Mouse (Mus musculus): ENCODE results near the gene Prtg. TPM values are rescaled to one million over a fixed set of nuclear protein-coding genes. Genes with fewer than 3 reads are reported as not detected.

Gene Prtg
- polyA plus RNA-seq (2014; fragmentation: Nextera tagmentation; extraction: Ambion mirVana), result 0.84 and 1.1 TPM in 2 replicates

- Histone ChIP-seq H3K4me1 (replicated peaks; ENCODE audit: control insufficient read depth, insufficient read depth, low read length) (peaks cover 19% of the 10 kb centered on the region), H3K27ac (ENCODE audit: low read depth) (peak within 1 kb of the TSS; percentile 79), H3K9me3 (ENCODE audit: control insufficient read depth, low read length) (no peaks in the 10 kb centered on the region), H3K4me2 (ENCODE audit: low read length) (peak within 1 kb of the TSS; percentile 97), H3K27me3 (replicated peaks; ENCODE audit: control insufficient read depth, insufficient read depth, low read length) (no peaks in the 10 kb centered on the region), H3K36me3 (ENCODE audit: control insufficient read depth, insufficient read depth, low read length) (no peaks in the 10 kb centered on the region), H3K4me3 (ENCODE audit: low read depth, low read length) (peak within 1 kb of the TSS; percentile 63), H3K9ac (ENCODE audit: low read length) (peak within 1 kb of the TSS; percentile 71)
- under 1% methylated on average over 49 of the region's 57 CpGs for WGBS
- ATAC-seq (replicated peaks; ENCODE audit: low FRiP score, low TSS enrichment, low read depth) (peak; percentile 73), DNase-seq (ENCODE audit: low spot score) (peak; percentile 74)
These were observed at the start of gene Prtg for GRCm38 (mm10) chr9:72806731-72807419. Gene Prtg, plus strand, starts transcription at chr9:72806874.

- WGBS, result 90% methylated on average over 5 of the region's 5 CpGs
- no peak overlapping the region for H3K9ac ChIP-seq (ENCODE audit: low read length)
These were observed 49.5 kb upstream of the Prtg start for GRCm38 (mm10) chr9:72757143-72757542.

GRCm38 (mm10) chr9:72758705-72759131 is 48.0 kb upstream of the Prtg start:
- Histone ChIP-seq H3K9me3 (ENCODE audit: control insufficient read depth, low read length) (no peaks in the 10 kb centered on the region), H3K9ac (ENCODE audit: low read length) (no peak overlapping the region), H3K36me3 (ENCODE audit: control insufficient read depth, insufficient read depth, low read length) (no peaks in the 10 kb centered on the region), H3K4me2 (ENCODE audit: low read length) (no peak overlapping the region), H3K4me3 (ENCODE audit: low read depth, low read length) (no peak overlapping the region), H3K27me3 (replicated peaks; ENCODE audit: control insufficient read depth, insufficient read depth, low read length) (no peaks in the 10 kb centered on the region), H3K4me1 (replicated peaks; ENCODE audit: control insufficient read depth, insufficient read depth, low read length) (peaks cover 16% of the 10 kb centered on the region), H3K27ac (ENCODE audit: low read depth) (no peak overlapping the region)
- no peak for DNase-seq (ENCODE audit: low spot score)
- WGBS, result 20% methylated on average over 8 of the region's 8 CpGs
- ATAC-seq (replicated peaks; ENCODE audit: low FRiP score, low TSS enrichment, low read depth), result no peak

More at GRCm38 (mm10) chr9:72757143-72757542, 49.5 kb upstream of the Prtg start:
- DNase-seq (ENCODE audit: low spot score), result no peak
- Histone ChIP-seq H3K4me2 (ENCODE audit: low read length) (no peak overlapping the region), H3K27me3 (replicated peaks; ENCODE audit: control insufficient read depth, insufficient read depth, low read length) (no peaks in the 10 kb centered on the region), H3K4me3 (ENCODE audit: low read depth, low read length) (no peak overlapping the region), H3K4me1 (replicated peaks; ENCODE audit: control insufficient read depth, insufficient read depth, low read length) (peaks cover 5% of the 10 kb centered on the region; the same call in 1 of the 2 replicates), H3K27ac (ENCODE audit: low read depth) (no peak overlapping the region), H3K36me3 (ENCODE audit: control insufficient read depth, insufficient read depth, low read length) (no peaks in the 10 kb centered on the region), H3K9me3 (ENCODE audit: control insufficient read depth, low read length) (no peaks in the 10 kb centered on the region)
- no peak for ATAC-seq (replicated peaks; ENCODE audit: low FRiP score, low TSS enrichment, low read depth)

GRCm38 (mm10) chr9:72763050-72763718 is 43.5 kb upstream of the Prtg start:
- Histone ChIP-seq H3K4me3 (ENCODE audit: low read depth, low read length) (no peak overlapping the region), H3K4me2 (ENCODE audit: low read length) (no peak overlapping the region), H3K9me3 (ENCODE audit: control insufficient read depth, low read length) (no peaks in the 10 kb centered on the region), H3K27ac (ENCODE audit: low read depth) (peak overlapping the region; percentile 43; the same call in 1 of the 2 replicates), H3K36me3 (ENCODE audit: control insufficient read depth, insufficient read depth, low read length) (no peaks in the 10 kb centered on the region), H3K27me3 (replicated peaks; ENCODE audit: control insufficient read depth, insufficient read depth, low read length) (no peaks in the 10 kb centered on the region), H3K4me1 (replicated peaks; ENCODE audit: control insufficient read depth, insufficient read depth, low read length) (peaks cover 23% of the 10 kb centered on the region), H3K9ac (ENCODE audit: low read length) (no peak overlapping the region)
- WGBS, result 5% methylated on average over 3 of the region's 3 CpGs
- ATAC-seq (replicated peaks; ENCODE audit: low FRiP score, low TSS enrichment, low read depth), result 0 out of 2 replicates have a peak, but pooled peaks have one; percentile 45
- DNase-seq (ENCODE audit: low spot score), result peak; percentile 72

GRCm38 (mm10) chr9:72766789-72767349 is 39.8 kb upstream of the Prtg start:
- H3K4me1 ChIP-seq (replicated peaks; ENCODE audit: control insufficient read depth, insufficient read depth, low read length), result peaks cover 18% of the 10 kb centered on the region
- peak overlapping the region; percentile 25 for H3K4me3 ChIP-seq (ENCODE audit: low read depth, low read length)
- WGBS, result 1% methylated on average over 17 of the region's 17 CpGs

GRCm38 (mm10) chr9:72775022-72775421 is 31.7 kb upstream of the Prtg start:
- H3K4me3 ChIP-seq (ENCODE audit: low read depth, low read length), result no peak overlapping the region
- ATAC-seq (replicated peaks; ENCODE audit: low FRiP score, low TSS enrichment, low read depth), result no peak
- H3K4me2 ChIP-seq (ENCODE audit: low read length), result no peak overlapping the region
- WGBS, result 73% methylated on average over 3 of the region's 4 CpGs
- H3K27ac ChIP-seq (ENCODE audit: low read depth), result no peak overlapping the region
- peaks cover 11% of the 10 kb centered on the region; the same call in 1 of the 2 replicates for H3K4me1 ChIP-seq (replicated peaks; ENCODE audit: control insufficient read depth, insufficient read depth, low read length)
- DNase-seq (ENCODE audit: low spot score), result no peak
- H3K9ac ChIP-seq (ENCODE audit: low read length), result no peak overlapping the region
- no peaks in the 10 kb centered on the region for H3K36me3 ChIP-seq (ENCODE audit: control insufficient read depth, insufficient read depth, low read length)
- no peaks in the 10 kb centered on the region for H3K27me3 ChIP-seq (replicated peaks; ENCODE audit: control insufficient read depth, insufficient read depth, low read length)
- H3K9me3 ChIP-seq (ENCODE audit: control insufficient read depth, low read length), result no peaks in the 10 kb centered on the region

More at GRCm38 (mm10) chr9:72766789-72767349, 39.8 kb upstream of the Prtg start:
- DNase-seq (ENCODE audit: low spot score), result peak; percentile 98
- no peak overlapping the region for H3K27ac ChIP-seq (ENCODE audit: low read depth)
- no peaks in the 10 kb centered on the region for H3K9me3 ChIP-seq (ENCODE audit: control insufficient read depth, low read length)
- peak overlapping the region; percentile 56 for H3K4me2 ChIP-seq (ENCODE audit: low read length)
- H3K27me3 ChIP-seq (replicated peaks; ENCODE audit: control insufficient read depth, insufficient read depth, low read length), result no peaks in the 10 kb centered on the region
- no peaks in the 10 kb centered on the region for H3K36me3 ChIP-seq (ENCODE audit: control insufficient read depth, insufficient read depth, low read length)
- H3K9ac ChIP-seq (ENCODE audit: low read length), result peak overlapping the region; percentile 25; the same call in 1 of the 2 replicates
- peak; percentile 57 for ATAC-seq (replicated peaks; ENCODE audit: low FRiP score, low TSS enrichment, low read depth)

GRCm38 (mm10) chr9:72779004-72779403 is 27.7 kb upstream of the Prtg start:
- WGBS, result 21% methylated on average over 11 of the region's 11 CpGs
- Histone ChIP-seq H3K9ac (ENCODE audit: low read length) (no peak overlapping the region), H3K9me3 (ENCODE audit: control insufficient read depth, low read length) (no peaks in the 10 kb centered on the region), H3K27me3 (replicated peaks; ENCODE audit: control insufficient read depth, insufficient read depth, low read length) (no peaks in the 10 kb centered on the region), H3K4me2 (ENCODE audit: low read length) (peak overlapping the region; percentile 23; the same call in 1 of the 2 replicates), H3K27ac (ENCODE audit: low read depth) (peak overlapping the region; percentile 29; the same call in 1 of the 2 replicates), H3K4me3 (ENCODE audit: low read depth, low read length) (no peak overlapping the region), H3K36me3 (ENCODE audit: control insufficient read depth, insufficient read depth, low read length) (no peaks in the 10 kb centered on the region), H3K4me1 (replicated peaks; ENCODE audit: control insufficient read depth, insufficient read depth, low read length) (peaks cover 32% of the 10 kb centered on the region)
- DNase-seq (ENCODE audit: low spot score) (peak; percentile 59), ATAC-seq (replicated peaks; ENCODE audit: low FRiP score, low TSS enrichment, low read depth) (peak; percentile 36)

- no peaks in the 10 kb centered on the region for H3K9me3 ChIP-seq (ENCODE audit: control insufficient read depth, low read length)
- DNase-seq (ENCODE audit: low spot score) (no peak), ATAC-seq (replicated peaks; ENCODE audit: low FRiP score, low TSS enrichment, low read depth) (0 out of 2 replicates have a peak, but pooled peaks have one; percentile 13)
- H3K27ac ChIP-seq (ENCODE audit: low read depth), result peak overlapping the region; percentile 82
- no peak overlapping the region for H3K9ac ChIP-seq (ENCODE audit: low read length)
- H3K4me3 ChIP-seq (ENCODE audit: low read depth, low read length), result no peak overlapping the region
- no peaks in the 10 kb centered on the region for H3K27me3 ChIP-seq (replicated peaks; ENCODE audit: control insufficient read depth, insufficient read depth, low read length)
- H3K4me2 ChIP-seq (ENCODE audit: low read length), result peak overlapping the region; percentile 28; the same call in 1 of the 2 replicates
- 8% methylated on average over 4 of the region's 4 CpGs for WGBS
- H3K4me1 ChIP-seq (replicated peaks; ENCODE audit: control insufficient read depth, insufficient read depth, low read length), result peaks cover 32% of the 10 kb centered on the region
- H3K36me3 ChIP-seq (ENCODE audit: control insufficient read depth, insufficient read depth, low read length), result no peaks in the 10 kb centered on the region
These were observed 26.9 kb upstream of the Prtg start for GRCm38 (mm10) chr9:72779733-72780132.
